Mouse (Mus musculus): ENCODE results near the gene Trir. TPM values are rescaled to one million over a fixed set of nuclear protein-coding genes. Genes with fewer than 3 reads are reported as not detected.

Gene Trir
- total RNA-seq, 1 experiment from 2014 or later, result 154 TPM

Small RNAs within 50 kb of the gene (microRNA-seq; reads per million reads assigned to microRNA genes)
- 0 to 1.3 reads per million in 2 experiments for gene Mir7070

Other genes with a start within 250 kb of the Trir start
- 124 and 125 TPM in 2 replicates for gene Nfix, start 226.5 kb upstream of the Trir start, total RNA-seq (2021)
- gene Dand5, start 204.0 kb upstream of the Trir start, total RNA-seq (2021), result 7.1 and 7.4 TPM in 2 replicates
- gene Gadd45gip1, start 195.3 kb upstream of the Trir start, total RNA-seq (2021), result 44.4 and 45.7 TPM in 2 replicates
- gene Rad23a, start 186.2 kb upstream of the Trir start, total RNA-seq (2021), result 108 TPM in 2 replicates
- gene Calr, start 179.9 kb upstream of the Trir start, total RNA-seq (2021), result 521 and 554 TPM in 2 replicates
- gene Farsa, start 169.8 kb upstream of the Trir start, total RNA-seq (2021), result 55.2 and 63.4 TPM in 2 replicates
- gene Syce2, start 154.7 kb upstream of the Trir start, total RNA-seq (2021), result 17.4 and 17.6 TPM in 2 replicates
- gene Gcdh, start 132.9 kb upstream of the Trir start, total RNA-seq (2021), result 55.4 and 84.8 TPM in 2 replicates
- gene Klf1, start 124.9 kb upstream of the Trir start, total RNA-seq (2021), result 0.56 and 5.1 TPM in 2 replicates
- 8.3 and 11.0 TPM in 2 replicates for gene Dnase2a, start 118.3 kb upstream of the Trir start, total RNA-seq (2021)
- gene Mast1, start 89.5 kb upstream of the Trir start, total RNA-seq (2021), result 1.2 and 3.1 TPM in 2 replicates
- not detected in 2 replicates for gene Rtbdn, start 79.8 kb upstream of the Trir start, total RNA-seq (2021)
- 2.1 TPM in 1 of 2 replicates, not detected in the other for gene Gm49661, start 57.4 kb upstream of the Trir start, total RNA-seq (2021)
- gene Prdx2, start 57.2 kb upstream of the Trir start, total RNA-seq (2021), result 532 and 572 TPM in 2 replicates
- gene Rnaseh2a, start 57.1 kb upstream of the Trir start, total RNA-seq (2021), result 88.3 and 96.4 TPM in 2 replicates
- gene Junb, start 48.1 kb upstream of the Trir start, total RNA-seq (2021), result 58.3 and 211 TPM in 2 replicates
- gene Hook2, start 36.2 kb upstream of the Trir start, total RNA-seq (2021), result 5.8 and 6.9 TPM in 2 replicates
- gene Best2, start 12.3 kb upstream of the Trir start, total RNA-seq (2021), result not detected in 2 replicates
- 91.4 and 94.7 TPM in 2 replicates for gene Asna1, start 1.5 kb upstream of the Trir start, total RNA-seq (2021)
- gene Tnpo2, start 10.1 kb downstream of the Trir start, total RNA-seq (2021), result 65.9 and 67.8 TPM in 2 replicates
- 18.0 and 18.4 TPM in 2 replicates for gene Fbxw9, start 33.2 kb downstream of the Trir start, total RNA-seq (2021)
- gene Gm5741, start 41.2 kb downstream of the Trir start, total RNA-seq (2021), result not detected in 2 replicates
- 28.7 and 40.6 TPM in 2 replicates for gene Dhps, start 44.9 kb downstream of the Trir start, total RNA-seq (2021)
- gene Wdr83os, start 53.9 kb downstream of the Trir start, total RNA-seq (2021), result 68.3 and 70.3 TPM in 2 replicates
- 30.0 and 30.9 TPM in 2 replicates for gene Wdr83, start 54.5 kb downstream of the Trir start, total RNA-seq (2021)
- gene Man2b1, start 56.4 kb downstream of the Trir start, total RNA-seq (2021), result 49.8 and 56.3 TPM in 2 replicates
- 2.0 and 2.8 TPM in 2 replicates for gene Zfp791, start 96.3 kb downstream of the Trir start, total RNA-seq (2021)
- not detected in 2 replicates for gene Cks1brt, start 125.1 kb downstream of the Trir start, total RNA-seq (2021)
- gene Olfr371, start 199.2 kb downstream of the Trir start, total RNA-seq (2021), result not detected in 2 replicates

All from adrenal gland, postnatal 14 days (tissue).